Mouse (Mus musculus) heart, adult 2 months (tissue): ENCODE data around the gene Gtf3c5.

Source experiments
- CTCF ChIP-seq: fragments of 200-600 bp; IDR thresholded peaks from 2 replicates; pipeline ENCODE4 v1.8.1; 2022; ENCODE audit warnings: antibody characterized with exemption, mild to moderate bottlenecking, moderate library complexity
- POLR2A ChIP-seq: fragments of 200-500 bp; IDR thresholded peaks from 2 replicates; pipeline ENCODE4 v1.6.1; 2011; ENCODE audit warnings: mild to moderate bottlenecking, low read depth, low read length, control low read depth; ENCODE audit not compliant: insufficient read depth

DNA sequence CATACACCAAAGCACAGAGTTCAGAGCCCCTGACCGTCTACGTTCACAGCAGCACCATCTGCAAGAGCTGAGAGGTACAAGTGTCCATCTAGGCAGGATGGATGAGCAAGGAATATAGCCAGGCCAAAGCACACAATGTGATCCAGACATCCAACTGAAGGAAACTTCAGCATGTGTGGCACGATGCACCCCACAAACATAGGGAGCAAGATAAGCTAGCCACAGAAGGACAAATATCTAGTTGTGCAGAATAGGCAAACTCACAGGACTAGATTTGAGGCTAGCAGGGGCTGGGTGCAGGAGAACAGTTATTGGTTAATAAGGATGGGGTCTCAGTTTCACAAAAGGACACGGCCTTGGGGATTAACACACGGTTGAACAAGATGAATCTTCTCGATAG lies 35.8 kb upstream of the Gtf3c5 start:
- TF ChIP-seq CTCF (no peak), POLR2A (no peak)
